Mouse (Mus musculus): ENCODE measurements around the gene Mmab. TPM values are rescaled to one million over a fixed set of nuclear protein-coding genes. Genes with fewer than 3 reads are reported as not detected.

Mmab gene
- polyA plus RNA-seq, 1 experiment from 2014 or later: 32.9 TPM

DNA sequence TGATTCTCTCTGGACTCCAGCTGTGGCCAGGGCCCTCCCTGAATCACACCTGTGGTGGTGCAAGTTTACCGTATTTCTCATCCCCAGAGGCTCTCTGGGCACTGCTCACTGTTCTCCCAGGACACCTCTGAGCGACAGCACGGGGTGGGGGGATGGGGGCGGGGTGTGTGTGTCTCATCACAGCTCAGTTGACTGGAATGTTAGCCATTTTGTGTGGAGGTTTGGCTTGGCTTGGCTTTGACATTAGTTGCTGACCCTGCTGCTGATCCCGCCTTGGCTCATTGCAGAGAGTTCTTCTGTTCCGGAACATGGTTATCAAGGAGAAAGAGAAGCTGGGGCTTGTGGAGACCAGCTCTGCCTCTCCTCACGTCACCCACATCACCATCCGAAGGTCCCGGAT is 36.0 kb downstream of the Mmab start:
- Histone ChIP-seq H3K9me3 (ENCODE audit: control insufficient read depth, low read length) (no peaks in the 10 kb centered on the region), H3K4me3 (ENCODE audit: low read length) (no peak overlapping the region), H3K9ac (ENCODE audit: low read depth, low read length) (no peak overlapping the region), H3K4me1 (ENCODE audit: control insufficient read depth, insufficient read depth, low read length) (no peaks in the 10 kb centered on the region), H3K4me2 (replicated peaks; ENCODE audit: low read depth, low read length) (no peak overlapping the region), H3K27me3 (ENCODE audit: control insufficient read depth, insufficient read depth, low read length) (no peaks in the 10 kb centered on the region), H3K27ac (ENCODE audit: low read depth, low read length) (no peak overlapping the region), H3K36me3 (ENCODE audit: control insufficient read depth, insufficient read depth, low read length) (peaks cover 99% of the 10 kb centered on the region)
- no peak for ATAC-seq (ENCODE audit: low FRiP score, low TSS enrichment)
- WGBS: 88% methylated on average over 9 of the region's 9 CpGs

DNA sequence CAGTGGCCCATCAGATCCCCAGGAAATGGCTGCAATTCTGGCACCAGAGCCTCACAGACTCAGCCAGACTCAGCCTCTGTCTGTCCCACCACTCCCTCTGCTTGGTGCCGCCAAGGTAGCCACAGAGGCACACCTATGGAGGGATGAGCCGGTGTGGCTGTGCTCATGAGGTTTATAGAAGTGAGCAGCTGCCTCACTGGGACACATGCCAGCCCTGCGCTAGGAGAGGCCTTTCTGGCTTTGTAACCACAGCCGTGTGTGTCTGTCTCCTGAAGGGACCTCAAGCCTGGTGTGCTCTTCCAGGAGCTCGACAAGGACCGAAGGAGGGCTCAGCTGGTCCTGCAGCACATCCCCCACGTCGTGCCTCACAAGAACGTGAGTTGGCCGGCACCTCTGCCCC is 36.6 kb downstream of the Mmab start:
- H3K9ac ChIP-seq (ENCODE audit: low read depth, low read length): no peak overlapping the region
- no peak overlapping the region for H3K4me2 ChIP-seq (replicated peaks; ENCODE audit: low read depth, low read length)
- no peak overlapping the region for H3K27ac ChIP-seq (ENCODE audit: low read depth, low read length)
- ATAC-seq (ENCODE audit: low FRiP score, low TSS enrichment): no peak
- H3K4me1 ChIP-seq (ENCODE audit: control insufficient read depth, insufficient read depth, low read length): no peaks in the 10 kb centered on the region
- H3K9me3 ChIP-seq (ENCODE audit: control insufficient read depth, low read length): no peaks in the 10 kb centered on the region
- peaks cover 99% of the 10 kb centered on the region for H3K36me3 ChIP-seq (ENCODE audit: control insufficient read depth, insufficient read depth, low read length)
- H3K4me3 ChIP-seq (ENCODE audit: low read length): no peak overlapping the region
- WGBS: 91% methylated on average over 10 of the region's 10 CpGs
- no peaks in the 10 kb centered on the region for H3K27me3 ChIP-seq (ENCODE audit: control insufficient read depth, insufficient read depth, low read length)

DNA sequence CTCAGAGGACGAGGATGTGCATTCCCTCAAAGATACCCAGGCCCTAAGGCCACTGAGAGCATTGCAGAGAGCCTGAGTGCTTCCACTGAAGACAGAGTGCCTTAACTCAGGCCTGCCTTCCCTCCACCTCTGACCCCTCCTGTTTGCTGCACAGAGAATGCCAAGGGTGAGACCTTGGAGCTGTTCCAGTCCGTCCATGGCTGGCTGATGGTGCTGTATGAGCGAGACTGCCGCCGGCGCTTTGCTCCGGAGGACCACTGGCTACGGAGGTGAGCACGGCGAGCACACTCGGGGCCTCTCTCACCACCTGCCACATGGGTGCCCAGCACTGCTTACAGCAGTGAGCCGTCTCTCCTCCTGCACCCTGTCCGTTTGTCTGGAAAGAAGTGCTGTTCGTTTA is 37.3 kb downstream of the Mmab start:
- Histone ChIP-seq H3K4me1 (ENCODE audit: control insufficient read depth, insufficient read depth, low read length) (no peaks in the 10 kb centered on the region), H3K4me3 (ENCODE audit: low read length) (no peak overlapping the region), H3K9ac (ENCODE audit: low read depth, low read length) (no peak overlapping the region), H3K36me3 (ENCODE audit: control insufficient read depth, insufficient read depth, low read length) (peaks cover 99% of the 10 kb centered on the region), H3K27me3 (ENCODE audit: control insufficient read depth, insufficient read depth, low read length) (no peaks in the 10 kb centered on the region), H3K27ac (ENCODE audit: low read depth, low read length) (no peak overlapping the region), H3K4me2 (replicated peaks; ENCODE audit: low read depth, low read length) (no peak overlapping the region), H3K9me3 (ENCODE audit: control insufficient read depth, low read length) (no peaks in the 10 kb centered on the region)
- ATAC-seq (ENCODE audit: low FRiP score, low TSS enrichment): no peak
- WGBS: 92% methylated on average over 14 of the region's 14 CpGs

DNA sequence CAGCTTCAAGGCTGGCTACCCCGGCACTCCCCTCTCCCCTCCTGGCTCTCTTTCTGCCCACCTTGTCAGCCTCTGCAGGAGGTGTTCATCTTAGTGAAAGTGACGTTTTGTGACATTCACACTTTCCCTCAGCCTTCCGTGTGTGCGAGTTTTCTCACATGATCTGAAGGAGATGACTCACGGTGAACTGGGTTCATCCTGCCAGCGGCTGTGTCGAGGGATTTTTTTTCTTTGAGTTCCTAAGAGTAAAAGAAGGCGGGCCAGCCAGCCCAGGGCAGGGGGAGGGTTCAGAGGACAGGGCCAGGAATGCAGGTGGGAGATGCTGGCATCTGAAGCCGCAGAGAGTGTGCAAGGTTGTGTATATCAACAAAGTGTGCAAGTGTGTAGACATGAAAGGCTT is 50.7 kb downstream of the Mmab start:
- H3K27me3 ChIP-seq (ENCODE audit: control insufficient read depth, insufficient read depth, low read length): no peaks in the 10 kb centered on the region
- no peaks in the 10 kb centered on the region for H3K9me3 ChIP-seq (ENCODE audit: control insufficient read depth, low read length)
- no peak overlapping the region for H3K27ac ChIP-seq (ENCODE audit: low read depth, low read length)
- no peak overlapping the region; the same call in 1 of the 2 replicates for H3K9ac ChIP-seq (ENCODE audit: low read depth, low read length)
- H3K4me2 ChIP-seq (replicated peaks; ENCODE audit: low read depth, low read length): no peak overlapping the region
- no peak overlapping the region for H3K4me3 ChIP-seq (ENCODE audit: low read length)
- peaks cover 87% of the 10 kb centered on the region for H3K36me3 ChIP-seq (ENCODE audit: control insufficient read depth, insufficient read depth, low read length)
- H3K4me1 ChIP-seq (ENCODE audit: control insufficient read depth, insufficient read depth, low read length): no peaks in the 10 kb centered on the region
- no peak for ATAC-seq (ENCODE audit: low FRiP score, low TSS enrichment)
- 72% methylated on average over 9 of the region's 9 CpGs for WGBS

DNA sequence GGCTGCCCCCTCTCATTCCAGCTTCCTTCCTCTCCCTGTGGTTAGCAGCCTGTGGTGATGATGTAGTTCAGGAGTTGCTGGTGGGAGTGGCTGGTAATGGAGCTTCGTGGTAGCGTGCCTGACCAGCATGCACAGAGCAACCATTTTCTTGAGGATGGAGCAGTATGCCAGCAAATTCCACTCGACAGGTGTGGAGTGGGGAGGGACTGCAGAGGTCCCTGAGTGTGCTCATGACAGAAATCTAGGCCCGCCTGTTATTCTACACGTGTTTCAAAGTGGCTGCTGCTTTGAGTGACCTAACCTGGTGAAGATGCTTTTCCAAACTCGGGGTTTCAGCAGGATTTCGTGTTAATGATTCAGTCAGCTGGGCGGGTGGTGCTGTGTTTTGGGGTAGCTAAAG is 59.4 kb downstream of the Mmab start:
- peaks cover 9% of the 10 kb centered on the region for H3K4me1 ChIP-seq (ENCODE audit: control insufficient read depth, insufficient read depth, low read length)
- no peak overlapping the region for H3K9ac ChIP-seq (ENCODE audit: low read depth, low read length)
- no peak overlapping the region for H3K4me3 ChIP-seq (ENCODE audit: low read length)
- no peak overlapping the region for H3K4me2 ChIP-seq (replicated peaks; ENCODE audit: low read depth, low read length)
- no peaks in the 10 kb centered on the region for H3K27me3 ChIP-seq (ENCODE audit: control insufficient read depth, insufficient read depth, low read length)
- ATAC-seq (ENCODE audit: low FRiP score, low TSS enrichment): no peak
- H3K27ac ChIP-seq (ENCODE audit: low read depth, low read length): no peak overlapping the region
- no peaks in the 10 kb centered on the region for H3K9me3 ChIP-seq (ENCODE audit: control insufficient read depth, low read length)
- 93% methylated on average over 8 of the region's 8 CpGs for WGBS
- peaks cover 50% of the 10 kb centered on the region for H3K36me3 ChIP-seq (ENCODE audit: control insufficient read depth, insufficient read depth, low read length)

DNA sequence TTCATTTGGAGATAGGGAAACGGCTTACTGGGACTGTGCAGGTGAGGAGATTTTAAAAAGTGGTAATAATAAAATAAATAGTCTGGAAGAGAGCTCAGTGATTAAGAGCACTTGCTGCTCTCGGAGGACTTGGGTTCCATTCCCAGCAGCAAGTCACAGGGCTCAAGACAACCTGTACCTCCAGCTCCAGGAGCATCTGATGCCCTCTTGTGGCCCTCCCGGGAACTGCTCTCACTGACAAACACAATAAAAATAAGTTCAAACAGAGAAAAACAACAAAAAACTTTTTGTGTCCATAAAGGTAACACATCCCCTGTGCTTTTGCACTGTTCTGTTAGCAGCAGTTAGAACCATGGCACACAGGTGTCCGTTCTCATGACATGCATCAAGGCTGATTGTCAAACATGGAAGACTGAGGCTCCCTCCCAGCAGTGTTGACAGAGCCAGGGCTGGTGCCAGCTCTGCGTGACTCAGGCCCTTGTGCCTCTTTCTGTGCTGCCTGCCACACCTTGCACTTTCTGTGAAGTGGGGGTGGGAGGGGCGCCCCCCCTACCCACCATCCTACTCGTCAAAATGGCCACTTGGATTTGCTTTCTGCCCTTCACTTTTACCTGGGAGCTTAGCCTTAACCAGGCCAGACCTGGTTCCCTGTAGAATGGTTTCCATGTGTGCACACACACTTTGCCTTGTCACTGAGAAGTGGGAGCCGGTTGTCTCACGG is 60.5 kb downstream of the Mmab start:
- no peaks in the 10 kb centered on the region for H3K9me3 ChIP-seq (ENCODE audit: control insufficient read depth, low read length)
- ATAC-seq (ENCODE audit: low FRiP score, low TSS enrichment): no peak
- H3K4me2 ChIP-seq (replicated peaks; ENCODE audit: low read depth, low read length): no peak overlapping the region
- H3K36me3 ChIP-seq (ENCODE audit: control insufficient read depth, insufficient read depth, low read length): peaks cover 39% of the 10 kb centered on the region
- no peak overlapping the region for H3K27ac ChIP-seq (ENCODE audit: low read depth, low read length)
- 84% methylated on average over 9 of the region's 9 CpGs for WGBS
- no peak overlapping the region for H3K9ac ChIP-seq (ENCODE audit: low read depth, low read length)
- H3K27me3 ChIP-seq (ENCODE audit: control insufficient read depth, insufficient read depth, low read length): no peaks in the 10 kb centered on the region
- no peak overlapping the region for H3K4me3 ChIP-seq (ENCODE audit: low read length)
- peaks cover 17% of the 10 kb centered on the region for H3K4me1 ChIP-seq (ENCODE audit: control insufficient read depth, insufficient read depth, low read length)

Small RNA genes within 50 kb of the gene (microRNA-seq; reads per million reads assigned to microRNA genes)
- not detected for gene Mir7027

Other genes with a start within 250 kb of the Mmab start
- 0.11 TPM in 1 of 2 replicates, not detected in the other for gene Foxn4, start 170.3 kb downstream of the Mmab start, polyA plus RNA-seq (2014; fragmentation: Nextera tagmentation; extraction: Ambion mirVana)
- gene Myo1h, start 154.9 kb downstream of the Mmab start, polyA plus RNA-seq (2014; fragmentation: Nextera tagmentation; extraction: Ambion mirVana): 1.8 and 2.7 TPM in 2 replicates
- 50.7 and 86.2 TPM in 2 replicates for gene Kctd10, start 63.6 kb downstream of the Mmab start, polyA plus RNA-seq (2014; fragmentation: Nextera tagmentation; extraction: Ambion mirVana)
- gene Ube3b, start 63.5 kb downstream of the Mmab start, polyA plus RNA-seq (2014; fragmentation: Nextera tagmentation; extraction: Ambion mirVana): 30.5 and 55.2 TPM in 2 replicates
- gene Mvk, start 209 bp upstream of the Mmab start, polyA plus RNA-seq (2014; fragmentation: Nextera tagmentation; extraction: Ambion mirVana): 45.0 and 48.3 TPM in 2 replicates
- gene Fam222a, start 124.0 kb upstream of the Mmab start, polyA plus RNA-seq (2014; fragmentation: Nextera tagmentation; extraction: Ambion mirVana): 5.6 and 5.8 TPM in 2 replicates
- gene Trpv4, start 214.4 kb upstream of the Mmab start, polyA plus RNA-seq (2014; fragmentation: Nextera tagmentation; extraction: Ambion mirVana): 12.8 and 18.6 TPM in 2 replicates
- 42.6 and 64.5 TPM in 2 replicates for gene Gltp, start 246.9 kb upstream of the Mmab start, polyA plus RNA-seq (2014; fragmentation: Nextera tagmentation; extraction: Ambion mirVana)

Data from kidney, embryonic 14.5 days (tissue).